Mouse (Mus musculus) kidney, embryonic 16.5 days (tissue): ENCODE data around the gene Nckap5. TPM values are rescaled to one million over a fixed set of nuclear protein-coding genes. Genes with fewer than 3 reads are reported as not detected.

Experiments
- ATAC-seq: fragments of 200-750 bp; cut with Nextera tagmentation; 2 replicates; pipeline ENCODE4 v1.8.0; 2017; ENCODE audit warnings: moderate TSS enrichment; ENCODE audit not compliant: low FRiP score, low TSS enrichment
- H3K27ac ChIP-seq: fragments of 300-500 bp; sonication (generic); 2 replicates; pipeline ENCODE4 v1.5.1; 2014; ENCODE audit warnings: low read length
- H3K27me3 ChIP-seq: fragments of 300-500 bp; sonication (generic); 2 replicates; pipeline ENCODE4 v1.6.1; 2014; ENCODE audit warnings: low read length, control low read depth, mixed read lengths; ENCODE audit not compliant: insufficient read depth
- H3K36me3 ChIP-seq: fragments of 300-500 bp; sonication (generic); 2 replicates; pipeline ENCODE4 v1.6.1; 2014; ENCODE audit warnings: low read length, control low read depth, mixed read lengths; ENCODE audit not compliant: insufficient read depth
- H3K4me1 ChIP-seq: fragments of 300-500 bp; sonication (generic); 2 replicates; pipeline ENCODE4 v1.6.1; 2014; ENCODE audit warnings: low read length, control low read depth, mixed read lengths; ENCODE audit not compliant: insufficient read depth
- H3K4me2 ChIP-seq: fragments of 300-500 bp; sonication (generic); replicated peaks from 2 replicates; pipeline ENCODE4 v1.6.1; 2014; ENCODE audit warnings: low read depth, low read length
- H3K4me3 ChIP-seq: fragments of 300-500 bp; sonication (generic); 2 replicates; pipeline ENCODE4 v1.5.1; 2014; ENCODE audit warnings: mild to moderate bottlenecking, low read length
- H3K9ac ChIP-seq: fragments of 300-500 bp; sonication (generic); replicated peaks from 2 replicates; pipeline ENCODE4 v1.6.1; 2014; ENCODE audit warnings: low read length
- H3K9me3 ChIP-seq: fragments of 300-500 bp; sonication (generic); 2 replicates; pipeline ENCODE4 v1.6.1; 2016; ENCODE audit warnings: low read length, control low read depth
- WGBS: fragments of 180-500 bp; shearing (Covaris S2); extraction: QIAGEN DNeasy Blood & Tissue Kit; methylation state at CpG from one replicate; pipeline ENCODE4 v1.1.7; 2014; 5-methylcytosine and 5-hydroxymethylcytosine counted together
- polyA plus RNA-seq: library from polyadenylated mRNA; unstranded; fragments of >200 nt; fragmentation: Nextera tagmentation; extraction: Ambion mirVana; gene quantifications from 2 replicates; pipeline ENCODE4 v1.2.1, GENCODE M21; 2015

Nckap5 gene
- polyA plus RNA-seq, 1 experiment from 2014 or later, result 4.2 TPM

- H3K4me1 ChIP-seq, result peaks cover 11% of the 10 kb centered on the region
- no peak overlapping the region for H3K4me3 ChIP-seq
- ATAC-seq, result no peak
- no peaks in the 10 kb centered on the region for H3K36me3 ChIP-seq
- no peak overlapping the region for H3K9ac ChIP-seq
- no peak overlapping the region for H3K27ac ChIP-seq
- H3K9me3 ChIP-seq, result no peaks in the 10 kb centered on the region
- 31% methylated on average over 3 of the region's 3 CpGs for WGBS
- no peak overlapping the region for H3K4me2 ChIP-seq
- no peaks in the 10 kb centered on the region for H3K27me3 ChIP-seq
These were observed 315.4 kb downstream of the Nckap5 start for GRCm38 (mm10) chr1:126515054-126515756.

GRCm38 (mm10) chr1:126511835-126512445 is 318.7 kb downstream of the Nckap5 start:
- H3K9ac ChIP-seq, result no peak overlapping the region
- WGBS, result 9% methylated on average over 5 of the region's 5 CpGs
- H3K4me1 ChIP-seq, result peaks cover 11% of the 10 kb centered on the region
- no peaks in the 10 kb centered on the region for H3K36me3 ChIP-seq
- peak; percentile 79; the same call in 1 of the 2 replicates for ATAC-seq
- no peaks in the 10 kb centered on the region for H3K9me3 ChIP-seq
- H3K27me3 ChIP-seq, result no peaks in the 10 kb centered on the region
- no peak overlapping the region for H3K4me2 ChIP-seq
- no peak overlapping the region for H3K4me3 ChIP-seq
- H3K27ac ChIP-seq, result peak overlapping the region; percentile 77

- Histone ChIP-seq H3K9me3 (no peaks in the 10 kb centered on the region), H3K4me3 (no peak overlapping the region), H3K4me2 (no peak overlapping the region), H3K27me3 (no peaks in the 10 kb centered on the region), H3K9ac (no peak overlapping the region), H3K4me1 (no peaks in the 10 kb centered on the region), H3K36me3 (no peaks in the 10 kb centered on the region), H3K27ac (no peak overlapping the region)
- no peak for ATAC-seq
- WGBS, result 79% methylated on average over 4 of the region's 4 CpGs
These were observed 325.9 kb downstream of the Nckap5 start for GRCm38 (mm10) chr1:126504717-126505116.

- Histone ChIP-seq H3K27ac (no peak overlapping the region), H3K27me3 (no peaks in the 10 kb centered on the region), H3K4me1 (no peaks in the 10 kb centered on the region), H3K36me3 (no peaks in the 10 kb centered on the region), H3K9ac (no peak overlapping the region), H3K4me3 (no peak overlapping the region), H3K4me2 (no peak overlapping the region), H3K9me3 (no peaks in the 10 kb centered on the region)
- no peak for ATAC-seq
- 66% methylated on average over 2 of the region's 2 CpGs for WGBS
These were observed 327.9 kb downstream of the Nckap5 start for GRCm38 (mm10) chr1:126502741-126503140.

GRCm38 (mm10) chr1:126496722-126497121 is 333.9 kb downstream of the Nckap5 start:
- no peaks in the 10 kb centered on the region for H3K27me3 ChIP-seq
- no peak for ATAC-seq
- no peak overlapping the region for H3K9ac ChIP-seq
- H3K27ac ChIP-seq, result no peak overlapping the region
- H3K36me3 ChIP-seq, result no peaks in the 10 kb centered on the region
- WGBS, result 82% methylated on average over 7 of the region's 7 CpGs
- no peak overlapping the region for H3K4me3 ChIP-seq
- H3K4me1 ChIP-seq, result peaks cover 9% of the 10 kb centered on the region
- peaks cover 3% of the 10 kb centered on the region; the same call in 1 of the 2 replicates for H3K9me3 ChIP-seq
- H3K4me2 ChIP-seq, result no peak overlapping the region

DNA sequence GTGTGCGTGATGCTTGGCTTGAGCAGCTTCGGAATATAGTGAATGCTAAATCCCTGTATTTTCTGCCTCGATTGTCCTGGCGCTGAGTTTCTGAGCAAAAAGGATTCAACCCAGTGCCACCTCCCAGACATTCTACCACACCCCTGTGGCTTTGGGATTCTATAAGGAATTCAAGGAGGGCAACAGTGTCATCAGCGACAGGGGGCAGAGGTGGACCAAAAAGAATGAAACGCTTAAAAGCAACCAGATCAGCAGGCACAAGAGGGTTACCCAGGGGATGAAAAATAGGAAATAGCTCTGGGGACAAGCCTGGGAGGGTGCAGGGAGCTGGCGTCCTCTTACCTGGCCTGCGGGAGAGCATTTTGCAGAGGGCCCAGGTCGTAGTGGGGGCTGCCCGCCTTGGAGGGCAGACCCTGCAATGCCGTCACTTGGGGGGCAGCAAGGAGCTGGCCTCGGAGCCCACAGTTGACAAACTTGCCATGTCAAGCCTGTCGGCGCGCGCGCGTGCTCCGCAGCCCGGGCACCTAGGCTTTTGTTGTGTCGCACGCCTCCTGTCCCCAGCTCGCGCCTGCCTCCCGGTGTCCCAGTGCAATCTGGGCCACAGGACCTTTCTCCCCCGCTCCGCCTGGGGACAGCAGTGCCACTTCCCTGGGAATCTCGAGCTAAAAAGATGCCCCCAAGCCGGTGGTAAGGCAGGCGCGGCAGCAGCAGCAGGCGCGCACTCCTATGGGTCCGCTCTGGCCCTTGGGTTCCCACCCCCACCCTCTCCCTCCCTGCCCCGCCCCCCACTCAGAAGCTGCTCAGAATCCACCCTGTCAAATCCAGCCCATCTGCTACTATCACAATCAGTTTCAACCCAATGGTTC is 338.2 kb downstream of the Nckap5 start:
- Histone ChIP-seq H3K4me3 (peak overlapping the region; percentile 53), H3K27me3 (peaks cover 4% of the 10 kb centered on the region; the same call in 1 of the 2 replicates), H3K9me3 (peaks cover 3% of the 10 kb centered on the region; the same call in 1 of the 2 replicates), H3K4me1 (peaks cover 9% of the 10 kb centered on the region), H3K27ac (no peak overlapping the region), H3K4me2 (peak overlapping the region; percentile 91), H3K36me3 (no peaks in the 10 kb centered on the region), H3K9ac (peak overlapping the region; percentile 68)
- peak; percentile 74 for ATAC-seq
- WGBS, result 8% methylated on average over 34 of the region's 35 CpGs

DNA sequence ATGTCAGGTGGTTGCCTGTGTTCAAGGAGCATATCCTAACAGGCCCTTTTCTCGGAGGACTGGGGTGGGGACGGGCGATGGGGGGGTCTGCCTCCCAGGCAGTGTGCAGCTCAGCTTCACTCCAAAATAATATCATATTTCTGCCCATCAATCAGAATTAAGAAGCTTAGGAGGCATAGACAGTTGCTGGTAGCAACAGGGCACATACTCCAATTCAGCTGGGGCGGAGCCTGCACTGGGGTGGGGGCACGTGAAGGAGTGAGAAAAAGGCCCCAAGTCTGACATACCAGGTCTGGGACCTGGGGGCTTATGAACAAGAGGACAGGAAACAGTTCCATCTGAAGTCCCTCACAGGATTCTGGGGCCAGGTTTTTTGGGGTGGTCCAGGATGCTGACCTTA is 339.2 kb downstream of the Nckap5 start:
- Histone ChIP-seq H3K4me3 (no peak overlapping the region), H3K9ac (no peak overlapping the region), H3K9me3 (no peaks in the 10 kb centered on the region), H3K27ac (no peak overlapping the region), H3K36me3 (no peaks in the 10 kb centered on the region), H3K4me2 (no peak overlapping the region), H3K27me3 (peaks cover 4% of the 10 kb centered on the region; the same call in 1 of the 2 replicates), H3K4me1 (peaks cover 9% of the 10 kb centered on the region)
- ATAC-seq, result no peak
- 75% methylated on average over 5 of the region's 5 CpGs for WGBS

GRCm38 (mm10) chr1:126490256-126490655 is 340.3 kb downstream of the Nckap5 start:
- 70% methylated on average over 6 of the region's 6 CpGs for WGBS
- H3K4me3 ChIP-seq, result no peak overlapping the region
- no peak overlapping the region for H3K27ac ChIP-seq
- no peak overlapping the region for H3K4me2 ChIP-seq
- H3K27me3 ChIP-seq, result peaks cover 4% of the 10 kb centered on the region; the same call in 1 of the 2 replicates
- H3K9ac ChIP-seq, result no peak overlapping the region
- H3K4me1 ChIP-seq, result peaks cover 9% of the 10 kb centered on the region
- ATAC-seq, result no peak
- H3K36me3 ChIP-seq, result no peaks in the 10 kb centered on the region
- H3K9me3 ChIP-seq, result no peaks in the 10 kb centered on the region

DNA sequence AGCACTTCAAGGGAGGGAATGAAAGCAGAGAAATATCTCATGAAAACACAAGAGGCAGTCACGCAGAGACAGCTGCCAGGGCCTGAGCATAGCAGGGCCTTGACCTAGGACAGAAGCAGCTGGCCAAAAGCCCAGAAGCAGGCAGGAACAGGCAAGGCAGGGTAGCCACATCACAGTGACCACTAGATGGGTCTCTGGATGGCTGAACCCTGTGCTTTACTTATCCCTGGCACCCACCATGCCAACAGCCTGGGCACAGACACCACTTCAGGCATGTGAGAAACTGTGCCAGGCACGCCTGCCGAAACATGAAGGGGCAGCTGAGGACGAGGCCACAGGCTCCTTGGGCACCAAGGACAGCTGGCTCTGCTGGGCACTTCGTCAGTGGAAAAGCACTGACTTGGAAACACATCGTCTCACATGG is 345.9 kb downstream of the Nckap5 start:
- Histone ChIP-seq H3K4me3 (no peak overlapping the region), H3K36me3 (no peaks in the 10 kb centered on the region), H3K4me1 (peaks cover 7% of the 10 kb centered on the region; the same call in 1 of the 2 replicates), H3K4me2 (no peak overlapping the region), H3K27me3 (no peaks in the 10 kb centered on the region), H3K9ac (no peak overlapping the region), H3K27ac (no peak overlapping the region), H3K9me3 (no peaks in the 10 kb centered on the region)
- ATAC-seq, result no peak
- 64% methylated on average over 6 of the region's 6 CpGs for WGBS
